Mouse (Mus musculus) neural tube, embryonic 13.5 days (tissue): ENCODE measurements around the gene Fer1l5. TPM values are rescaled to one million over a fixed set of nuclear protein-coding genes. Genes with fewer than 3 reads are reported as not detected.

Experiments used
- ATAC-seq: fragments of 200-750 bp; cut with Nextera tagmentation; 2 replicates; pipeline ENCODE4 v1.8.0; 2017; ENCODE audit warnings: low read depth, mild to moderate bottlenecking, moderate TSS enrichment, moderate library complexity
- H3K27ac ChIP-seq: fragments of 300-500 bp; sonication (generic); replicated peaks from 2 replicates; pipeline ENCODE4 v1.5.1; 2015; ENCODE audit warnings: moderate library complexity, mild to moderate bottlenecking, inconsistent platforms
- H3K27me3 ChIP-seq: fragments of 300-500 bp; sonication (generic); 2 replicates; pipeline ENCODE4 v1.6.1; 2015; ENCODE audit warnings: mild to moderate bottlenecking, inconsistent platforms
- H3K36me3 ChIP-seq: fragments of 300-500 bp; sonication (generic); 2 replicates; pipeline ENCODE4 v1.6.1; 2015; ENCODE audit warnings: mild to moderate bottlenecking, inconsistent platforms
- H3K4me1 ChIP-seq: fragments of 300-500 bp; sonication (generic); replicated peaks from 2 replicates; pipeline ENCODE4 v1.6.1; 2015; ENCODE audit warnings: inconsistent platforms
- H3K4me2 ChIP-seq: fragments of 300-500 bp; sonication (generic); 2 replicates; pipeline ENCODE4 v1.6.1; 2015; ENCODE audit warnings: inconsistent platforms, mild to moderate bottlenecking, moderate library complexity
- H3K4me3 ChIP-seq: fragments of 300-500 bp; sonication (generic); 2 replicates; pipeline ENCODE4 v1.5.1; 2015; ENCODE audit warnings: mild to moderate bottlenecking, inconsistent platforms
- H3K9ac ChIP-seq: fragments of 300-500 bp; sonication (generic); 2 replicates; pipeline ENCODE4 v1.6.1; 2015; ENCODE audit warnings: moderate library complexity, mild to moderate bottlenecking, inconsistent platforms
- H3K9me3 ChIP-seq: fragments of 300-500 bp; sonication (generic); 2 replicates; pipeline ENCODE4 v1.6.1; 2016; ENCODE audit warnings: inconsistent platforms
- WGBS: fragments of 180-500 bp; shearing (Covaris S2); methylation state at CpG from one replicate; pipeline ENCODE4 v1.1.7; 2015; 5-methylcytosine and 5-hydroxymethylcytosine counted together
- polyA plus RNA-seq: library from polyadenylated mRNA; unstranded; fragments of >200 nt; fragmentation: Nextera tagmentation; extraction: Ambion mirVana; gene quantifications from 2 replicates; pipeline ENCODE4 v1.2.1, GENCODE M21; 2015

The Fer1l5 gene
- polyA plus RNA-seq, 1 experiment from 2014 or later = 2.7 TPM

DNA sequence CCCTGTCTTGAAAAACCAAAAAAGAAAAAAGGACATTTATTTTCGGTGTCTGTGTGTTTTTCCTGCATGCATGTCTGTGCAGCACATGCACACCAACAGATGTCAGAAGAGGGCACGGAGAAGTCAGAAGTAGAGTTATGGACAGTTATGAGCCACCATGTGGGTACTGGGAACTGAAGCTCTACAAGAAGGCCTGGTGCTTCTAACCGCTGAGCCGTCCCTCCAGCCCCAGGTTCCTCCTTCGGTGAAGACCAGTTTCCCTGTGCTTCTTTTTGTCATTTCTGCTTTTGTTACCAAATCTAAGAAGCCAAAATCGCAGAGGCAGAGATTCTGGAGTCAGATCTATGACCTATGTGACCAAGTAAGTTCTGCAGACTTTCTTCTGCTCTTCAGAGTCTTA is 64.4 kb downstream of the Fer1l5 start:
- Histone ChIP-seq H3K9ac (no peak overlapping the region), H3K4me2 (no peak overlapping the region), H3K36me3 (peaks cover 89% of the 10 kb centered on the region), H3K4me1 (peaks cover 4% of the 10 kb centered on the region; the same call in 1 of the 2 replicates), H3K27me3 (no peaks in the 10 kb centered on the region), H3K4me3 (no peak overlapping the region), H3K9me3 (no peaks in the 10 kb centered on the region), H3K27ac (no peak overlapping the region)
- no peak for ATAC-seq
- WGBS = 97% methylated on average over 6 of the region's 6 CpGs

DNA sequence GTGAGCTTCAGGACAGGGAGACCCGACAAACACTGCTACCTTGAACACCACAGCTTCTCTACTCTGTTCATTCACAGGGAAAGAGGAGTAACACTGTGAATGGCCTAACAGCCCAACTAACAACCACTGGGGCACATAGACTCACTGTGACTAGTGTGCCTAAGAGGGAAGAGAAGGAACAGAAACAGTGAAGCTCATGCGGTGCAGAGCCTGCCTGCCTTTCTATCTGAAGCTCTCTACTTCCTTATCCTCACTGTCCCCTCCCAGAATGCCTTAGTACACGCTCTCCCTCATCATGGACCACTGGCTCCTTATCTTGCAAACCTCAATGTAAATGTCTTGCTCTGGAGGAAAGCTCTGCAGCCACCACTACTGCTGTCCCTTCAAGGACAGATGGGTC is 65.1 kb downstream of the Fer1l5 start:
- Histone ChIP-seq H3K9me3 (no peaks in the 10 kb centered on the region), H3K36me3 (peaks cover 89% of the 10 kb centered on the region), H3K4me2 (no peak overlapping the region), H3K27me3 (no peaks in the 10 kb centered on the region), H3K4me3 (no peak overlapping the region), H3K9ac (no peak overlapping the region), H3K27ac (no peak overlapping the region), H3K4me1 (peaks cover 4% of the 10 kb centered on the region; the same call in 1 of the 2 replicates)
- WGBS = 91% methylated on average over 3 of the region's 3 CpGs
- ATAC-seq = no peak

DNA sequence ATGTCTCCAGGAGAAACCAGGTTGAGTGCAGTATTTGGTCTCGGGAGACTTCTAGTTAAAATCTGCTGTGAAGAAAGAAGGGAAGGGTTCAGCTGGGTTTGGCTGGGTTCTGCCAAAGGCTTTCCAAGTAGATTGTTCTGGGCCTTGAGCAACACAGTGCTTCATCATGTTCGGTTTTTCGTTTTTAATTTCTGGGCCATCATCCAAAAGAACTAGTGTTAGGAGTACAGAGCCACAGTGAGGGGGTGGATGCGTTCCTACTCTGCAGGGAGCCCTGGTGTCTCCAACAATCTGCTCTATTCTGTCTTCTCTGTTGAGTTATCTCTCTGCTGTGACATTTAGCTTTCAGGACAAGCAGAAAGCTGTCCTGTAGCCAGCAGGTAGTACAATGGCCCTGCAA is 69.0 kb downstream of the Fer1l5 start:
- H3K27ac ChIP-seq = no peak overlapping the region

DNA sequence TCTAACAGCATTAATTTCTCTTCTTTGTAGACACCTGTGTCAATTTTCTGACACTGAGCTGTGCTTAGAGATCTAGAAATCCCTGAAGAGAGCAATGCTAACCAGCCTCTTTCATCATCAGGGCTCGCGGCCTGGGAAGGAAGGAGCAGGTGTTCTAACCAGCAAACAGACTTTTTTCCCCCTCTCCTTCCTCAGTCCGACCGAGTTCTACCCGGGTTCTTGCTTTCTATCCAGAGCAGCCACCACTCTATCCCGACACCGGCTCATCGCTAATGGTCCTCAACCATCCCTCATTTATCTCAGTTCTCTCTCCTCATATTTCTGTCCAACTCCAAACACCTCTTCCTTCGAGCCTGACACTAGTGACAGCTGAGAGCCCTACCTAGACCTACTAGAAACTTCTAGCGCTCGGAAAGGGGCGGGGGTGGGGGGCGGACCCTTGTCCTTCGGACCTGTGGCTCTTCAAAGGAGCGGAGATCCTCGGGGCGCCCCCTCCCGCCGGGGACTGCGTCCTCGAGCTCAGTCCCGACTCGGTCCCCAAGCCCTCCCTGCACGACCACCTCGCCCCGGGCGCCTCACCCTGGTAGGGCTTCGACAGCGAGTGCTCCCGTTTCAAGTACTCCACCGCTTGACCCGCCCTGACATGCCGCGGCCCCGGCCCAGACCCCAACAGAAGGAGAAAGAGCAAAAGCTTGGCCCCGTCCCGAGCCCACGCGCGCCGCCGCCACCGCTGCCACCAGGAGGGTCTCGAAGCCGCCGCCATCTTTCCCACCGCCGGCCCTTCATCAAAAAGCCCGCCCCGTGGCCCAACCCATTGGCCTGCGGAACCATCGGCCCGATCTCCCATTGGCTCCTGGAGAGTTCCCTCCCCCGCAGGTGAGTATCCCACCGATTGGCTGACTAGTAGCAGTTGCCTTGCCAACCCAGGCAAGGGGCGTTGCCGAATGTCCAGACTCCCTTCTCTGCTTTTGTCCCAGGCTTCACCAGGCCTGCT is 72.7 kb downstream of the Fer1l5 start, which contains the start of gene Lman2l:
Lman2l (minus strand) TSS at position 801 of the 994 bp plus-strand sequence.
- Histone ChIP-seq H3K4me3 (peak within 1 kb of the TSS; percentile 76), H3K4me2 (peak within 1 kb of the TSS; percentile 82), H3K27me3 (no peaks in the 10 kb centered on the region), H3K9me3 (no peaks in the 10 kb centered on the region), H3K27ac (peak within 1 kb of the TSS; percentile 87), H3K9ac (peak within 1 kb of the TSS; percentile 80), H3K36me3 (peaks cover 20% of the 10 kb centered on the region), H3K4me1 (peaks cover 24% of the 10 kb centered on the region)
- peak; percentile 99 for ATAC-seq
- WGBS = under 1% methylated on average over 53 of the region's 57 CpGs

More for the DNA sequence above, 69.0 kb downstream of the Fer1l5 start:
- no peak overlapping the region for H3K4me2 ChIP-seq
- no peaks in the 10 kb centered on the region for H3K9me3 ChIP-seq
- H3K9ac ChIP-seq = no peak overlapping the region
- WGBS = 74% methylated on average over 4 of the region's 4 CpGs
- peaks cover 24% of the 10 kb centered on the region for H3K4me1 ChIP-seq
- ATAC-seq = no peak
- H3K36me3 ChIP-seq = peaks cover 57% of the 10 kb centered on the region
- no peaks in the 10 kb centered on the region for H3K27me3 ChIP-seq
- no peak overlapping the region for H3K4me3 ChIP-seq

DNA sequence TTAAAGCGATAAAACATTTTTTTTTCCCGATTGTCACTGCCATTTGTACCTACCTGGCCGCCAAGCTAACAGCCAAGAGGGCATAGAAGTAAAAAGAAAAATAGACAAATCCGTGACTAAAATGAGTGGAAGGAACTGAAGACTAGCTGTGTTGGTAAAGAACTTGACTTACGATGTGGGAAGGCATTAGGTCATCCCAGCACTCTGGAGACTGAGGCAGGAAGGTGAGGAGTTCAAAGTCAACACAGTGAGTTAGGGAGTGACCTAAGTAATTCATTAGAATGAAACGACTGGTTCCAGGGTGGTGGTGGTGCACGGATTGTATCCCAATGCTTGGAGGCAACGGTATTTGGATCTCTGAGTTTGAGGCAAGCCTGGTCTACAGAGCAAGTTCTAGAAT is 73.4 kb downstream of the Fer1l5 start:
- Histone ChIP-seq H3K36me3 (peaks cover 16% of the 10 kb centered on the region), H3K27ac (peak overlapping the region; percentile 87), H3K9ac (no peak overlapping the region), H3K4me2 (peak overlapping the region; percentile 41), H3K4me1 (peaks cover 24% of the 10 kb centered on the region), H3K4me3 (no peak overlapping the region; the same call in 1 of the 2 replicates), H3K9me3 (no peaks in the 10 kb centered on the region), H3K27me3 (no peaks in the 10 kb centered on the region)
- ATAC-seq = 0 out of 2 replicates have a peak, but pooled peaks have one; percentile 24
- WGBS = 42% methylated on average over 8 of the region's 8 CpGs

DNA sequence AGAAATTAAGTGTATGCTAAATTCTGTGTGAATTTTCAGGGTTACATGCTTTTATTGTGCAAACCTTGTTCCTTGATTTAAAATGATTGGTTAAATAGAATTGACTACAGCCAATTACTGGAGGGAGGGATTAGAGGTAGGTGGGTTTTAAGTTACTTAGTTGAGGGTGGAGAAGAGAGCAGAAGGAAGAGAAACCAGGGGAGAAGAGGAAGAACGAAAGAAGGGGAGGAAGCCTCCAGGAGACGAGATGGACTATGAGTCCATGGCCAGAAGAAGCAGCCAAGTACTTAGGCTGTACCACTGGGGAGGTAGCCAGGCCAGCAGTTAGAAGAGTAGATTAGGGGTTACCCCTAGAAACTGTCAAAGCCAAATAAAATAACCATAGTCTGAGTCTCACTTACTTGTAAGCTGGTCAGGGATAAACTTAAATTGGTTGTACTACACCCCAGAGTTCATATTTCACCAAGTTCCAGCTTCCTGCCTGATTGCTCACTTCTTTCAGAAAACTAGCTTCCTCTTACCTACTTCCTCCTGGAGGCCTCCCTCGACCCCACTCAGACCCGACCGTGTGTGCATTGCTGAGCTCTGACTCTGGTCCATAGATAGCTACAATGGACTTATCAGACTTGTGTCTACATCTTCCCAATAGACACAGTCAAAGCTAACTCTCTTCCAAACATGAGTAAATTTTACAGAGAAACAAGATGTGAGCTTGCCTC is 74.2 kb downstream of the Fer1l5 start:
- Histone ChIP-seq H3K9ac (no peak overlapping the region), H3K4me2 (no peak overlapping the region), H3K9me3 (no peaks in the 10 kb centered on the region), H3K27ac (no peak overlapping the region), H3K4me3 (no peak overlapping the region), H3K27me3 (no peaks in the 10 kb centered on the region), H3K4me1 (peaks cover 21% of the 10 kb centered on the region), H3K36me3 (peaks cover 12% of the 10 kb centered on the region)
- 86% methylated on average over 5 of the region's 5 CpGs for WGBS
- no peak for ATAC-seq

DNA sequence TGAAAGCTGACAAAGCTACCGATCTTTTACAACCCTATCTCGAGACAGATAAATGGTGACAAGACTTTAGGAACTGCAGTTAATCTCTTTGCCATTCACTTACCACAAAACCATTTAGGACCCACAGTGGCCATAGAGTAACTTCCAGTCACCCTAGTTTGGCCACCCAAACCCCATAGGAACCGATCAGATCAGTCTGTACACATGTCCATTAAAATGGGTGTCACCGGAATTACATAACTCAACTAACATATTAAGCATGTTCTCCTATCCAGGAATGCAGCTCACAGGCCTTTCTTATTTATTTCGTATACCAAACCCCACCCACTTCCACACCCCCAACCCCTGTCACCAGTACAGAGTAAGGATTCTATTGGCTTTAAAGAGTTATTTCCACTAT is 74.8 kb downstream of the Fer1l5 start:
- H3K27ac ChIP-seq = no peak overlapping the region
- WGBS = 90% methylated on average over 5 of the region's 5 CpGs
- no peak overlapping the region for H3K4me3 ChIP-seq
- no peak for ATAC-seq
- H3K4me1 ChIP-seq = peaks cover 20% of the 10 kb centered on the region
- no peak overlapping the region for H3K4me2 ChIP-seq
- no peak overlapping the region for H3K9ac ChIP-seq
- peaks cover 6% of the 10 kb centered on the region for H3K36me3 ChIP-seq
- no peaks in the 10 kb centered on the region for H3K9me3 ChIP-seq
- H3K27me3 ChIP-seq = no peaks in the 10 kb centered on the region

DNA sequence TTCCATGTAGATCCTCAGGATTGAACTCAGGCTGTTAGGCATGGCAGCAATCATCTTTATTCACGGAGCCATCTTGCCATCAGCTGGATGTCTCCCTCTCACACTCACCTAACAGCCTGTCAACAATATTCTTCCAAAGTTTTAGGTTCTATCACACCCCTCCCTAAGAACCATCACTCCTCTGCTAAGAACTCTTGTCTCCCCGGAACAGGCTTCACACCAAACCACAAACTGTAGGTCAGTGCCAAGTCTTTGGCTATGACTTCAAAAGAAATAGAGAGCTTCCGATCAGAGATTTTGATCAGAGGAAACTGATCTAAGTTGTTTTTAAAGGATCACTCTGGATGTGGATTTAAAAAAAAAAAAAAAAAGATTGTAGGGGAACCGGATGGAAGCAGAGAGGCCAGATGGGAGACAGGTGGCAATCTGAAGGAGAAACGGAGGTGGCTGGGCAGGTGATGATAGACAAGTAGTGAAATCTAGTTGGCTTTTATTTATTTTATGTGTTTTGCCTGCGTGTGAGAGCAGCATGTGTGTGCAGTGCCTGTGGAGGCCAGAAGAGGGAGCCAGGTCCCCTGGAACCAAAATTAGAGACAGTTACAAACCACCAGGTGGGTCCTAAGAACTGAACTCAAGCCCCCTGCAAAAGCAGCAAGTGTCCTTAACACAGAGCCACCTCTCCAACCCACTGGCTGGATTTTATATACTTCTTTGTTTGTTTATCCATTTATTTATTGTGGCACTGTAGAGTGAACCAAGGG is 82.1 kb downstream of the Fer1l5 start:
- no peak overlapping the region for H3K4me2 ChIP-seq
- WGBS = 91% methylated on average over 6 of the region's 6 CpGs
- no peak for ATAC-seq
- H3K36me3 ChIP-seq = no peaks in the 10 kb centered on the region
- no peak overlapping the region for H3K4me3 ChIP-seq
- H3K27ac ChIP-seq = no peak overlapping the region
- H3K9ac ChIP-seq = no peak overlapping the region
- peaks cover 3% of the 10 kb centered on the region; the same call in 1 of the 2 replicates for H3K9me3 ChIP-seq
- no peaks in the 10 kb centered on the region for H3K27me3 ChIP-seq
- no peaks in the 10 kb centered on the region for H3K4me1 ChIP-seq

DNA sequence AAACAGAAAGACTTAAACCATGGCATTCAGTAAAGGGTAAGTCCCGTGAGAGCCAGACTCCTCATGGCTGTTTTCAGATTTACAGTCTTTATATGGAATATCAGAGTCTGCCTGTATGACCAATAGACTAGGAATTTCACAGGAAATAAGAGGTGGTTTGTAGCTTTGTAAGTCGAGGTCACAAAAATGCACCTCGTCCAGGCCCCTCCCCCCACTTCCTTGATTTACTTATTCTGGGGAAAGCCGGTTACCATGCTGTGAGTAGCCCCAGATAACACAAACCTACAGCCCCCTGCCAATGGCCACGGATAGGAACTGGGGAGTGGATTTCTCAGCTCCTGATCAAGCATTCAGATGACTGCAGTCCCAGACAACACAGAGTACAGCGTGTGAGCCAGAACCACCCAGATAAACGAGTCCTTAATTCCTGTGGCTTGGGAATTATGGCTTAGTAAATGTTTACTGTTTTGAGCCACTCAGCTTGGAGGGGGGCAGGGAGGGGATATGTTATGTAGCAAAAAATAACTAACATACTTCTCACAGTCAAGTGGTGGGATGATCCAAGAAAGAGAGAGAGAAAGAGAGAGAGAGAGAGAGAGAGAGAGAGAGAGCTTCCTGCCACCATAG is 85.4 kb downstream of the Fer1l5 start:
- Histone ChIP-seq H3K4me1 (no peaks in the 10 kb centered on the region), H3K27me3 (no peaks in the 10 kb centered on the region), H3K4me3 (no peak overlapping the region), H3K9me3 (peaks cover 3% of the 10 kb centered on the region; the same call in 1 of the 2 replicates), H3K27ac (no peak overlapping the region), H3K9ac (no peak overlapping the region), H3K36me3 (no peaks in the 10 kb centered on the region), H3K4me2 (no peak overlapping the region)
- no peak for ATAC-seq
- WGBS = 48% methylated on average over 7 of the region's 7 CpGs

DNA sequence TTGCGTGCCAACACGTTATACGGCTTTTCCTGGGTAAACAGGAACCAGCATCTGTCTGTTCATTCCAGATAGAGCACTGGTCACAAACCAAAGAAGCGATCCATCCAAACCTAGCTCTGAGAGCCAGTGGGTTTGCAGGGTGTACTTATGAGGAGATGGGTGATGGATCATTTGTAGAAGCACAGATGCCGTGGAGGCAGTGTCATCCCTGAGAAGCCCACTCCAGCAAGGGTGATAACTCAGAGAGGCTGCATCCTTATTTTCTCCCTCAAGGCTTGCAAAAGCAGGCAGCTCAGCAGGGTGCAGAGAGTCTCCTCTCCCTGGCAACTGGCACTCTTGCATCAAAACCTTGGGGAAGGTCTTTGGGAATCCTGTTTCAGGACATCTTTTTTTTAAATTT is 86.1 kb downstream of the Fer1l5 start:
- H3K9me3 ChIP-seq = peaks cover 3% of the 10 kb centered on the region; the same call in 1 of the 2 replicates
- H3K27ac ChIP-seq = no peak overlapping the region
- no peak overlapping the region for H3K9ac ChIP-seq
- WGBS = 80% methylated on average over 5 of the region's 5 CpGs
- no peak overlapping the region for H3K4me3 ChIP-seq
- H3K27me3 ChIP-seq = no peaks in the 10 kb centered on the region
- no peak for ATAC-seq
- H3K4me2 ChIP-seq = no peak overlapping the region
- no peaks in the 10 kb centered on the region for H3K36me3 ChIP-seq
- H3K4me1 ChIP-seq = no peaks in the 10 kb centered on the region

DNA sequence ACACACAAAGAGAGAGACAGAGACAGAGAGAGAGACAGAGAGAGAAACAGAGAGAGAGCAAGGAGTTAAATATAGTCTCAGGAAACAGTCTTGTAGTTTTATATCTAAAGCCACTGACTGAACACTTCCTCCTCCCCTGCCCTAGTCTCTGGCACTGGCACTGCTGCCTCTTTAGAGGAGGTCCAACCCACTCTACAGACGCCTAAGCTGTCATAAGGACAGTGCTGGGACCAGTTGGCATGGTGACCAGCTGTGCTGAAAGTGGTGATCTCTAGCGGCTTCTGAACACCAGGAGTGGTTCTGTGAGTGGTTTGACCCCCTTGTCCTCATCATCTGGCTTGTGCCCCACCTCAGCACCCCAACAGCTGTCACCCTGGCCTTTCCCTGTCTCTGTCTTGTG is 89.7 kb downstream of the Fer1l5 start:
- Histone ChIP-seq H3K27me3 (no peaks in the 10 kb centered on the region), H3K9ac (no peak overlapping the region), H3K4me1 (no peaks in the 10 kb centered on the region), H3K4me2 (no peak overlapping the region), H3K4me3 (no peak overlapping the region), H3K9me3 (no peaks in the 10 kb centered on the region), H3K27ac (no peak overlapping the region), H3K36me3 (no peaks in the 10 kb centered on the region)
- ATAC-seq = no peak
- WGBS = 53% methylated on average over 2 of the region's 2 CpGs
